Mouse (Mus musculus): ENCODE measurements at regions not wholly inside any gene's neighbourhood (a gene's known extent, or its start where the extent isn't known, plus 50 kb on each side); places are given as distances from the start of the nearest gene placed in this dataset.

DNA sequence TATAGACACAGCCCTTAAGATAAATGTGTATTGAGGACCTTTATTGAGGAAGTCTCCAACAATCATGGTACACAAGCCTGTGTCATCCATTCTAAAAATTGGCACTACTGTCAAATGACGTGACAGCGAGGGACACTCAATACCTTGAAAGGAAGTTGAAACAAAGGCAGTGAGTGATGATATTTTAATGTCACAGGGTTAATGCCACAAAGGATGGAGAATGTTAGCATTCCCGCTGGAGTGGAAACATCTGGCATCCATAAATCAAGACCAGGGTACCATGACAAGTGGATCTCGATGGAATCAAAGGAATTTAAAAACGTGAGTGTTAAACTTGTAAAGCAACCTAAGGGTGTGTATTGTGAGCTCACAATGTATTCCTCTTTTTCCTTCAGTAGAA lies 441.5 kb downstream of the Basp1 start:
- H3K27me3 ChIP-seq (ENCODE audit: low read depth, poor library complexity, severe bottlenecking) = no peaks in the 10 kb centered on the region
- no peaks in the 10 kb centered on the region for H3K36me3 ChIP-seq
- no peaks in the 10 kb centered on the region for H3K9me3 ChIP-seq (replicated peaks)
- DNase-seq (ENCODE audit: low spot score) = peak; percentile 46
- WGBS = 7% methylated on average over 5 of the region's 5 CpGs
- H3K27ac ChIP-seq = no peak overlapping the region
- peaks cover 11% of the 10 kb centered on the region for H3K4me1 ChIP-seq
- no peak overlapping the region for H3K4me3 ChIP-seq

DNA sequence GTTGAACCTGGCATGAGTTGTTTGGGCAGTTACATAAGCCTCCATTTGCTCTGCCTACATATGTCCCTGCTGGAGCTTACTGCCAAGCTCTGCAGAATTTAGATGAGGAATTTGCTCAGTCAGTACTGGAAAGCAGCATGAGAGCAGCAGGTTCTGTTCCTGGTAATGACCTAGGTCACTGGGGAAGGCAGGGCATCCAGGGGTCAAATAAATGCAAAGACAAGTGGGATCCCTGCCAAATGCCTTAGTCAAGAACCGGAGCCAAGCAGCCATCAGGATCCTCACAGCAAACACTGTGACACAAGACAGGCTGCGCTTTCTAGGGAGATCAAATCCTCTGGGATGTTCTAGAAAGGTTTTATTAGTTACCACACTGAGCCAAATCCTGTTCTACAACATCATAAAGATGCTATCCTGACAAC lies 444.2 kb downstream of the Basp1 start:
- no peak overlapping the region for H3K27ac ChIP-seq
- no peaks in the 10 kb centered on the region for H3K27me3 ChIP-seq (ENCODE audit: low read depth, poor library complexity, severe bottlenecking)
- no peak overlapping the region for H3K4me3 ChIP-seq
- H3K4me1 ChIP-seq = peaks cover 11% of the 10 kb centered on the region
- DNase-seq (ENCODE audit: low spot score) = no peak
- H3K9me3 ChIP-seq (replicated peaks) = no peaks in the 10 kb centered on the region
- no peaks in the 10 kb centered on the region for H3K36me3 ChIP-seq
- 47% methylated on average over 2 of the region's 2 CpGs for WGBS

GRCm38 (mm10) chr15:24968636-24969317 lies 444.8 kb downstream of the Basp1 start:
- no peaks in the 10 kb centered on the region for H3K36me3 ChIP-seq
- H3K9me3 ChIP-seq (replicated peaks) = no peaks in the 10 kb centered on the region
- no peak overlapping the region for H3K4me3 ChIP-seq
- 96% methylated on average over 7 of the region's 7 CpGs for WGBS
- DNase-seq (ENCODE audit: low spot score) = no peak
- H3K4me1 ChIP-seq = peaks cover 11% of the 10 kb centered on the region
- no peaks in the 10 kb centered on the region for H3K27me3 ChIP-seq (ENCODE audit: low read depth, poor library complexity, severe bottlenecking)
- H3K27ac ChIP-seq = no peak overlapping the region

- no peak for DNase-seq (ENCODE audit: low spot score)
- Histone ChIP-seq H3K4me3 (no peak overlapping the region), H3K4me1 (no peaks in the 10 kb centered on the region), H3K27me3 (ENCODE audit: low read depth, poor library complexity, severe bottlenecking) (no peaks in the 10 kb centered on the region), H3K27ac (no peak overlapping the region), H3K36me3 (no peaks in the 10 kb centered on the region), H3K9me3 (replicated peaks) (no peaks in the 10 kb centered on the region)
- 89% methylated on average over 2 of the region's 2 CpGs for WGBS
Measured at GRCm38 (mm10) chr15:24929742-24930141, 483.8 kb downstream of the Basp1 start.

- WGBS = 77% methylated on average over 1 of the region's 1 CpGs
Measured at GRCm38 (mm10) chr15:24911866-24912265, 501.7 kb downstream of the Basp1 start.

GRCm38 (mm10) chr15:24911466-24911865 lies 502.1 kb downstream of the Basp1 start:
- H3K36me3 ChIP-seq = no peaks in the 10 kb centered on the region
- H3K9me3 ChIP-seq (replicated peaks) = no peaks in the 10 kb centered on the region
- H3K4me3 ChIP-seq = no peak overlapping the region
- no peaks in the 10 kb centered on the region for H3K27me3 ChIP-seq (ENCODE audit: low read depth, poor library complexity, severe bottlenecking)
- DNase-seq (ENCODE audit: low spot score) = no peak
- WGBS = 85% methylated on average over 1 of the region's 1 CpGs
- H3K4me1 ChIP-seq = peaks cover 4% of the 10 kb centered on the region
- no peak overlapping the region for H3K27ac ChIP-seq

More at GRCm38 (mm10) chr15:24911866-24912265, 501.7 kb downstream of the Basp1 start:
- no peak overlapping the region for H3K27ac ChIP-seq
- H3K4me3 ChIP-seq = no peak overlapping the region
- no peaks in the 10 kb centered on the region for H3K27me3 ChIP-seq (ENCODE audit: low read depth, poor library complexity, severe bottlenecking)
- no peak for DNase-seq (ENCODE audit: low spot score)
- peaks cover 2% of the 10 kb centered on the region for H3K4me1 ChIP-seq
- no peaks in the 10 kb centered on the region for H3K36me3 ChIP-seq
- no peaks in the 10 kb centered on the region for H3K9me3 ChIP-seq (replicated peaks)

DNA sequence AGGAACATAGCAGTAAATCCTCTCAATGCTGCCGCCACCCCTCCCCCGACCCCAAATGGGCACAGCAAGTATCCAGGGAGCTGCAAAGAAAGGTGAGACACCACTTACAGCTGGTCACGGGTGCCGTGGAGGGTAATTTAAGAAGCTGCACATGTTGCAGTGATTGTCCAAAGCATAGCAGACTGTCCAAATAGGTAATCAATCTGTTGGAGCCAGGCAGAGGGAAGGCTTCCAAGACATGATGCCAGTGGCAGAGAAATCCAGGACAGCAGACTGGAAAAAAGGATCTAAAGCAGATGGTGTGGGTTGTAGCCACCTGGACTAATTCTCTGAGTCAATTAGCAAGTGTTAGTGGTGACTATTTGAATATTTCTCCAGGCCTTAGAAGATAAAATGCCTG lies 506.6 kb downstream of the Basp1 start:
- Histone ChIP-seq H3K9me3 (replicated peaks) (no peaks in the 10 kb centered on the region), H3K4me3 (no peak overlapping the region), H3K36me3 (no peaks in the 10 kb centered on the region), H3K27me3 (ENCODE audit: low read depth, poor library complexity, severe bottlenecking) (no peaks in the 10 kb centered on the region), H3K27ac (no peak overlapping the region), H3K4me1 (peaks cover 4% of the 10 kb centered on the region)
- DNase-seq (ENCODE audit: low spot score) = no peak
- WGBS = 49% methylated on average over 4 of the region's 4 CpGs

- H3K4me3 ChIP-seq = no peak overlapping the region
- no peak for DNase-seq (ENCODE audit: low spot score)
- H3K4me1 ChIP-seq = no peaks in the 10 kb centered on the region
- no peaks in the 10 kb centered on the region for H3K9me3 ChIP-seq (replicated peaks)
- H3K36me3 ChIP-seq = no peaks in the 10 kb centered on the region
- H3K27ac ChIP-seq = no peak overlapping the region
- 73% methylated on average over 1 of the region's 1 CpGs for WGBS
- no peaks in the 10 kb centered on the region for H3K27me3 ChIP-seq (ENCODE audit: low read depth, poor library complexity, severe bottlenecking)
Measured at GRCm38 (mm10) chr15:24878846-24879245, 534.7 kb downstream of the Basp1 start.

DNA sequence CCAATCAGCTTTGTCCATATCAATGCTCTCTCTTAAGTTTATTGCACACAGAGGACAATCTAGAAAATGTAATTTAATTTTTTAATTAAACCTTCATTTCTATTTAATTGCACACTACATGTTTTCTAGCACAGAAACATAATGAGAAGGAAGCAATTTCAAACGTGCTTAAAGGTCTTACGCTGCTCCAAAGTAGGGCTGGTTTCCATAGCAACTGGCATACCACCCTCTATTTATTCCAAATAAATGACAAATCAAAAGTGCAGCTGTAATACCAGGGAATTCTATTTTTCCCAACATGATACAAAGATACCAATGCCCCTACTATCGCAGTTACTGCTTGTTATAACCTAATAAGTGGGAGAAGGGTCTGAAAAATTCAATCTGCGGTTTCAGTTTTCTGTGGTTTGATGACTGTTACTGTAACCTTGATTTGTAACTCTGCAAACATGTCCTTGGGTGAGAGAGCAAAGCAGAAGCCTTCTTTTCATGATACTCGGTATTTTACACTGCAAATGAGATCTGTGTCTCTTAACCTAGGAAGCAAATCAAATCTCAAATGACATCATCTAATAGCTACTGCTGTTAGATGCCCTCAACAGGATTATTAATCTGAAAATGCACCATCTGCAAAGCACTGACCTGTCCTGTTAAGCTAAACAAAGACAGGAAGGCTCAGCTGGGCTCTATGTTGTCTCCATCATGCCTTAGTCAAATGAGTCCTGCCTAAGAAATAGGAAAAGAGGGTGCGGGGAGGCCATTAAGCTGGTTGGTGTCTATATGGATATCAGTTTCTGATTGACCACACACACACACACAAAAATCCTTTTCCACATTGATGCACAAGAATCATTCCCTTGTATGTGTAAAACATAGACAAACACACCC lies 535.6 kb downstream of the Basp1 start:
- 83% methylated on average over 6 of the region's 6 CpGs for WGBS
- H3K36me3 ChIP-seq = no peaks in the 10 kb centered on the region
- H3K4me3 ChIP-seq = no peak overlapping the region
- no peak for DNase-seq (ENCODE audit: low spot score)
- H3K27me3 ChIP-seq (ENCODE audit: low read depth, poor library complexity, severe bottlenecking) = no peaks in the 10 kb centered on the region
- H3K9me3 ChIP-seq (replicated peaks) = no peaks in the 10 kb centered on the region
- H3K27ac ChIP-seq = no peak overlapping the region
- H3K4me1 ChIP-seq = no peaks in the 10 kb centered on the region

DNA sequence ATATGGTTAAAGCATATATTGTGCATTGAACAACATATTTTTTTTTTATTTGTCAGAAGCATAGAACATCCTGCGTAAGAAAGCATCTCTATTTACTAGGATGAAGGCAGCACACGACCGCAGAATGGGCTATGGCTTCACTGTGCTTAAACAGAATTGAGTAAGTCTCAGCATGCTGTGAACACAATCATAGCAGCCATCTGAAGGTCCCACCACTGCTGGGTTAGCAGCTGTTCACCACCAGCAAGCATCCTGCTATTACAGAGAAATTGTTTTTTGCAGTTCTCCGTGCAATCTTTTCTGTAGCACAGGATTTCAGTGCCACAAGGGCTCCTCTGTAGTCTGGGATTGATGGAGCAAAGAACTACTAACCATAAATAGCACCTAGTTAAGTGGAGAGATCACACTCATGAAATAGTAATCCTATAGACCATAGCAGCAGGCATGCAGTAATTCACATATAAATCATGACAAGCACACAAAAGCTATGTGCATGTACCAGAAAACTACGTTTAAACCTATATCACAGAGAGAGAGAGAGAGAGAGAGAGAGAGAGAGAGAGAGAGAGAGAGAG lies 537.3 kb downstream of the Basp1 start:
- DNase-seq (ENCODE audit: low spot score) = no peak
- WGBS = 86% methylated on average over 5 of the region's 5 CpGs

GRCm38 (mm10) chr15:24840271-24840670 lies 573.3 kb downstream of the Basp1 start:
- no peak for DNase-seq (ENCODE audit: low spot score)

More for the DNA sequence above, 537.3 kb downstream of the Basp1 start:
- Histone ChIP-seq H3K4me3 (no peak overlapping the region), H3K4me1 (no peaks in the 10 kb centered on the region), H3K27ac (no peak overlapping the region), H3K36me3 (no peaks in the 10 kb centered on the region), H3K9me3 (replicated peaks) (no peaks in the 10 kb centered on the region), H3K27me3 (ENCODE audit: low read depth, poor library complexity, severe bottlenecking) (no peaks in the 10 kb centered on the region)

GRCm38 (mm10) chr15:24838390-24838789 lies 575.2 kb downstream of the Basp1 start:
- H3K4me1 ChIP-seq = no peaks in the 10 kb centered on the region
- WGBS = 93% methylated on average over 7 of the region's 7 CpGs
- H3K27ac ChIP-seq = no peak overlapping the region
- no peaks in the 10 kb centered on the region for H3K27me3 ChIP-seq (ENCODE audit: low read depth, poor library complexity, severe bottlenecking)
- no peak for DNase-seq (ENCODE audit: low spot score)
- no peak overlapping the region for H3K4me3 ChIP-seq
- no peaks in the 10 kb centered on the region for H3K9me3 ChIP-seq (replicated peaks)
- H3K36me3 ChIP-seq = no peaks in the 10 kb centered on the region

More at GRCm38 (mm10) chr15:24840271-24840670, 573.3 kb downstream of the Basp1 start:
- Histone ChIP-seq H3K36me3 (no peaks in the 10 kb centered on the region), H3K4me1 (no peaks in the 10 kb centered on the region), H3K27me3 (ENCODE audit: low read depth, poor library complexity, severe bottlenecking) (no peaks in the 10 kb centered on the region), H3K4me3 (no peak overlapping the region), H3K9me3 (replicated peaks) (no peaks in the 10 kb centered on the region), H3K27ac (no peak overlapping the region)
- 33% methylated on average over 2 of the region's 2 CpGs for WGBS

DNA sequence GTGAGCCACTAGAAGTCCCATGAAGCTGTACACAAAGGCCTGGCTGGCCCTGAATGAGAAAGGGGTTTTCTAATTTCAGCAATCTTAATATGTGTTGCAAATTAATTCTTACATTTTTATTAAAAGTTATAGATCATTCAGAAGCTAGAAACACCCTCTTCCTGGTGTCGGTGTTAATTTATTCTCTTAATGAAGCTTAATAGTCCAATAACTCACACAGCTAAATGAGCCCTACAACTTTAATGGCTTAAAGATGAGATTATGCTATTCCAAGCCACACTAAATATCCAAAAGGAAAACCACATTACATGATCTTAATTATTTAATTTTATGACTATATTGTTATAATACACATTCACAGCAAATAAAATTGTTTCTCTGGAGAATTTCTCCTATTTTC lies 585.7 kb downstream of the Basp1 start:
- Histone ChIP-seq H3K4me1 (no peaks in the 10 kb centered on the region), H3K27ac (no peak overlapping the region), H3K36me3 (no peaks in the 10 kb centered on the region), H3K9me3 (replicated peaks) (no peaks in the 10 kb centered on the region), H3K27me3 (ENCODE audit: low read depth, poor library complexity, severe bottlenecking) (no peaks in the 10 kb centered on the region), H3K4me3 (no peak overlapping the region)
- WGBS = 76% methylated on average over 1 of the region's 1 CpGs
- no peak for DNase-seq (ENCODE audit: low spot score)

All from limb, embryonic 10.5 days (tissue).